Mouse (Mus musculus) spleen, adult 2 months (tissue): ENCODE results near the gene Cd276. TPM values are rescaled to one million over a fixed set of nuclear protein-coding genes. Genes with fewer than 3 reads are reported as not detected.

Source experiments
- DNase-seq, 2 experiments: peaks; one replicate each; pipeline versions ENCODE4 v3.0.0 to v3.0.0-alpha.2; 2012 to 2021; ENCODE audit warnings: low spot score in 2 of 2, low read depth in 1 of 2
- H3K27ac ChIP-seq: fragments of 200-500 bp; 2 replicates; pipeline ENCODE4 v1.5.1; 2012; ENCODE audit warnings: low read length, inconsistent platforms; ENCODE audit not compliant: insufficient read depth
- H3K27me3 ChIP-seq: fragments of 200-500 bp; 2 replicates; pipeline ENCODE4 v1.6.1; 2012; ENCODE audit warnings: mild to moderate bottlenecking, moderate library complexity, low read length, inconsistent platforms; ENCODE audit not compliant: control insufficient read depth, insufficient read depth
- H3K36me3 ChIP-seq: fragments of 200-500 bp; 2 replicates; pipeline ENCODE4 v1.6.1; 2012; ENCODE audit warnings: mild to moderate bottlenecking, low read length, inconsistent platforms; ENCODE audit not compliant: control insufficient read depth, insufficient read depth
- H3K4me1 ChIP-seq: fragments of 200-500 bp; 2 replicates; pipeline ENCODE4 v1.6.1; 2011; ENCODE audit warnings: inconsistent platforms; ENCODE audit not compliant: control insufficient read depth, insufficient read depth, insufficient read length
- H3K4me3 ChIP-seq: fragments of 200-500 bp; 2 replicates; pipeline ENCODE4 v1.5.1; 2011; ENCODE audit warnings: mild to moderate bottlenecking, inconsistent platforms; ENCODE audit not compliant: insufficient read depth, insufficient read length; ENCODE audit errors: extremely low read depth
- CTCF ChIP-seq: fragments of 200-500 bp; IDR thresholded peaks from 2 replicates; pipeline ENCODE4 v1.5.1; 2011; ENCODE audit warnings: mild to moderate bottlenecking, inconsistent platforms; ENCODE audit not compliant: insufficient read depth, insufficient read length, insufficient replicate concordance; ENCODE audit errors: extremely low read depth
- POLR2A ChIP-seq: fragments of 200-500 bp; IDR thresholded peaks from 2 replicates; pipeline ENCODE4 v1.6.1; 2011; ENCODE audit warnings: low read depth, low read length, inconsistent platforms
- WGBS: fragments of 180-500 bp; shearing (Covaris S2); methylation state at CpG from one replicate; pipeline ENCODE4 v1.1.7; 2018; 5-methylcytosine and 5-hydroxymethylcytosine counted together
- polyA plus RNA-seq: library from polyadenylated mRNA; depleted of rRNA; stranded (reverse); fragments of >200 nt; gene quantifications from 2 replicates; pipeline ENCODE4 v1.2.3, GENCODE M21; 2012; rRNA removed

Gene Cd276
- polyA plus RNA-seq: 2.4 and 3.1 TPM in 2 replicates

DNA sequence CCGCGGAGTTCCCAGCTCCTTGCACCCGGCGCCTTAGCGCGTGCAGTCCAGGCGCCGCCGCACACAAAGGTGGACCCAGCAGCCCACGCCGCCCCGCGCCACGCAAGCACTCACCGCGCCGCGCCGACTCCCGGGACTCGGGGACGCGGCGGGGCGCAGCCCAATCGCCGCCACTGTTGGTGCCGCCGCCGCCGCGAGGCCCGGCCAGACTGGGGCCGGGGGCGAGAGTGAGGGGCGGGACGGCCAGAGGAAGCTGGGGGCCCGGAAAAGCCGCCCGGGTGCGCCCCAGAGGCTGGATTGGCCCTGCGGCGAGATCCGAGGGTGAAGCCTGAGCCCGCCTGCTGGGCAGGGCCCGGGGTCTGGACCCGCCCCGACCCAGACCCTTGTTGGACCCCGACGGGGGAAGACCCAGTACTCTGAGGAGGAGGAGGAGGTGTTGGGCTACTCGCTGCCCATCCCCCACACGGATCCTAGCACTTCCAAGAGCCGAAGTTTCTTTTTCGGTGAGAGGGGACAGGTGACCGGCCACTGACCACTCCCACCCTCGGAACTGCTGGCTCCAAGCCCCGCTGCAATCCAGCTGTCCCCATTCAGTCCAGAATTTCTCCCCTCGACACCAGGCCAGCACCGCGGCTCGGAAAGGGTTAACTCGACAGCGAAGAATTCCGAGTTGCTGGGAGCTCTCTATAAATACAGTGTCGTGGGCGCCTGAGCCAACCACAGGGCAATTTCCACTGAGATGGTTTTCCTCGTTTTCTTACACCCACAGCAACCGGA, at the start of gene Cd276:
Cd276 (minus strand) TSS at position 530 of the 777 bp plus-strand sequence.
- Histone ChIP-seq H3K27ac (no peak within 1 kb of the TSS; the same call in 1 of the 2 replicates), H3K36me3 (no peaks in the 10 kb centered on the region), H3K4me1 (peaks cover 8% of the 10 kb centered on the region), H3K4me3 (peak within 1 kb of the TSS; percentile 48; the same call in 1 of the 2 replicates), H3K27me3 (peaks cover 13% of the 10 kb centered on the region)
- WGBS: 1% methylated on average over 67 of the region's 68 CpGs
- TF ChIP-seq CTCF: no peak
- no peak for TF ChIP-seq POLR2A
- DNase-seq: no peak

DNA sequence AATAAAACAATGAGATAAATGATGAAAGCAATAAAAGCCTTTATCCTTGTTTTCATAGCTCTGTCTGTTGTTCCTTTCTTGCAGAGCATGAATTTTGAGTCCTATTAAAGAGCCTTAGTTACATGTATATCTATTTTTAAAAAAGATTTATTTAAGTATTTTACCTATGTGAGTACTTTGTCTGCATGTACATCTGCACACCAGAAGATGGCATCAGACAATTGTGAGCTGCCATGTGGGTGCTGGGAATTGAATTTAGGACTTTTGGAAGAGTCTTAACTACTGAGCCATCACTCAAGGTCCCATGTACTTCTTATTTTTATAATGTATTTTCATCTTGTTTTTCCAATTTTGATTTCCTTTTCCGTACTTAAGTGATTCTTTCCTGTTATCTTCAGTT, 40.1 kb upstream of the Cd276 start:
- Histone ChIP-seq H3K4me3 (no peak overlapping the region), H3K27me3 (no peaks in the 10 kb centered on the region), H3K36me3 (no peaks in the 10 kb centered on the region), H3K27ac (no peak overlapping the region), H3K4me1 (peaks cover 2% of the 10 kb centered on the region; the same call in 1 of the 2 replicates)
- no peak for DNase-seq
- TF ChIP-seq POLR2A (no peak), CTCF (no peak)
- WGBS: 93% methylated on average over 1 of the region's 1 CpGs

DNA sequence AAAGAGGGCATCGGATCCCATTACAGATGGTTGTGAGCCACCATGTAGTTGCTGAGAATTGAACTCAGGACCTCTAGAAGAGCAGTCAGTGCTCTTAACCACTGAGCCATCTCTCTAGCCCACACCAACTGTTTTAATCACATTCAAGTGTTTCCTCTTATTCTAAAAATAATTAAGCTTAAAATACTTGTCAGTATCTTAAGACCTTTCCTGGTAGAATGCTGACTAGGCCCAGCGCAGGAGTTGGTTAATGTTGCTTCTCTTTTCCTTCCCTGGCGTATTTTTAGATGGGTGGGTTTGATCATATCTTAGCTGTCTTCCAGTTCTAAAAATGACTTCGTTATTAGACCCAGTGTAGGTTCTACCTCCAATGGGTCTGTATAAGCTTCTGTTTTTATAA, 33.4 kb upstream of the Cd276 start:
- Histone ChIP-seq H3K36me3 (no peaks in the 10 kb centered on the region), H3K27ac (no peak overlapping the region), H3K4me1 (peaks cover 2% of the 10 kb centered on the region; the same call in 1 of the 2 replicates), H3K27me3 (no peaks in the 10 kb centered on the region), H3K4me3 (no peak overlapping the region)
- TF ChIP-seq POLR2A (no peak), CTCF (no peak)
- no peak for DNase-seq
- WGBS: 44% methylated on average over 4 of the region's 4 CpGs

DNA sequence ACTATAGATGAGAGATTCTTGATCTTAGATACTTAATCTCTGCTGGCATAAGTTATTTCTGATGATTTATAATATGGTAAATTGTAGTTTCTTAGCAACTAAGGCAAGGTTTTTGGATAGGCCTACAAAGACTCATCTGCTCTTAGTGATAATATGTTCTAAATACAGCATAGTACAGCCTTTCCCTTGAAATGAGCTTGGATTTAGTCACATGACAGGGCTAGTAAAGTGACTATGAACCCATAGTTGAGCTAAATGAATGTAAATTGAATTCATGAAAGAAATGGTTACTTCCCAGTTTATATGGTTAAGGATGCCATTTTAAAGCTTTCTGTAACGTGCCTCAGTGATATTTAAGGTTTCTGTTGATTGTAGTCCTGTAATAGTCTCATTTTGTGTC, 29.1 kb upstream of the Cd276 start:
- H3K36me3 ChIP-seq: no peaks in the 10 kb centered on the region
- no peak for DNase-seq
- H3K27me3 ChIP-seq: no peaks in the 10 kb centered on the region
- WGBS: 90% methylated on average over 1 of the region's 1 CpGs
- TF ChIP-seq POLR2A (no peak), CTCF (no peak)
- H3K4me3 ChIP-seq: no peak overlapping the region
- no peak overlapping the region for H3K27ac ChIP-seq
- H3K4me1 ChIP-seq: no peaks in the 10 kb centered on the region; the same call in 1 of the 2 replicates

DNA sequence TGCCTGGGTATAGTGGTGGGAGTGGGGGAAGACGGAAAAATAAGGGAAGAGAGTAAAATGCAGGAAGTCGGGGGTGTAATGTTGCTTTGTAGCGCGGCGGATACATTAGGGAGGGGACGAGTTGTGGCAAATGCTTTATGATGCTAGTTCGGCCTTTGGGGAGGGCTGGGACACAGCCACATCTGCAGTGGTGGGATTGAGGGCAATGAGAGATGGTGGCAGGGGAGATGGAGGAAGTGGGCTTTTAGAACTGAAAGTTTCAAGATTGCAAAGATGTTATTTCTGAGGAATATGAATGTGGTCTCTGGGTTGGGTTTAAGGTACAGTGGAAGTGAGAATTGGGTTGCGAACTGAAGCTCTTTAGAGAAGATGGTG, 28.0 kb upstream of the Cd276 start:
- peak overlapping the region; percentile 91 for H3K4me3 ChIP-seq
- H3K27ac ChIP-seq: peak overlapping the region; percentile 92
- TF ChIP-seq POLR2A (no peak), CTCF (no peak)
- 2% methylated on average over 8 of the region's 8 CpGs for WGBS
- H3K4me1 ChIP-seq: no peaks in the 10 kb centered on the region; the same call in 1 of the 2 replicates
- no peaks in the 10 kb centered on the region for H3K27me3 ChIP-seq
- DNase-seq: peak in 1 of 2 experiments; percentile 19
- H3K36me3 ChIP-seq: no peaks in the 10 kb centered on the region

DNA sequence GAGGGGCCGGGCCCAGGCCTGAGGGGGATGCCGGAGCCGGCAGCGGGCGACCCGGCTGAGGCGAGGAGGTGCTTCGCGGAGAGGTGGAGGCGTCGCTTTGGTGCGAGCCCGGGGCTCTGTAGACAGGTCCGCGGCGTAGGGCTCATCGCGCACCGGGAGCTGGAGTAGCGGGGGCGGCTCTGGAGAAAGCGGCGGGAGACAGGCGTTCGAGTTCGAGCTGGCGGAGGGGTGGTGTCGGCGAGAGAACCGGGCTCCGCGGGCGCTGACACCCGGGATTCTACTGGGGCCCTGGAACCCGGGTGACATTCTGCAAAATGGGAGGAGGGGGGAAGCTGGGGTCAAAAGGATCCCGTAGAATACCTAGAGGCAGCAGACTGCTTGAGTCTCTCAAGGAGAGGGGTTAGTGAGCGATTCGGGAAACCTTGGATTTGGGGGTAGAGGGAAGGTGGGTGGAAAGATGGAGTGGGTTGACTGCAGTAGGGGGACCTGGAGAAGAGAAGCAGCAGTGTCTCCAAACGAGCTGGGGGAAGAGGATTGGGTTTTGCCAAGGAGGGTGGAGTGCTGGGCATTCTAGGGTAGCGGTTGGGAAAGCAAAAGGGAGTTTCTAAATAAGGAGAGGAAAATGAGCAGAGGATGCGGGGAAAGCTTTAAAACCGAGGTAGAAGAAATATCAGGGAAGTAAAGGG, 27.5 kb upstream of the Cd276 start:
- Histone ChIP-seq H3K27me3 (no peaks in the 10 kb centered on the region), H3K4me3 (peak overlapping the region; percentile 91), H3K27ac (peak overlapping the region; percentile 92), H3K36me3 (no peaks in the 10 kb centered on the region), H3K4me1 (no peaks in the 10 kb centered on the region; the same call in 1 of the 2 replicates)
- WGBS: under 1% methylated on average over 42 of the region's 42 CpGs
- peak in 1 of 2 experiments; percentile 47 for DNase-seq
- no peak for TF ChIP-seq POLR2A
- no peak for TF ChIP-seq CTCF

DNA sequence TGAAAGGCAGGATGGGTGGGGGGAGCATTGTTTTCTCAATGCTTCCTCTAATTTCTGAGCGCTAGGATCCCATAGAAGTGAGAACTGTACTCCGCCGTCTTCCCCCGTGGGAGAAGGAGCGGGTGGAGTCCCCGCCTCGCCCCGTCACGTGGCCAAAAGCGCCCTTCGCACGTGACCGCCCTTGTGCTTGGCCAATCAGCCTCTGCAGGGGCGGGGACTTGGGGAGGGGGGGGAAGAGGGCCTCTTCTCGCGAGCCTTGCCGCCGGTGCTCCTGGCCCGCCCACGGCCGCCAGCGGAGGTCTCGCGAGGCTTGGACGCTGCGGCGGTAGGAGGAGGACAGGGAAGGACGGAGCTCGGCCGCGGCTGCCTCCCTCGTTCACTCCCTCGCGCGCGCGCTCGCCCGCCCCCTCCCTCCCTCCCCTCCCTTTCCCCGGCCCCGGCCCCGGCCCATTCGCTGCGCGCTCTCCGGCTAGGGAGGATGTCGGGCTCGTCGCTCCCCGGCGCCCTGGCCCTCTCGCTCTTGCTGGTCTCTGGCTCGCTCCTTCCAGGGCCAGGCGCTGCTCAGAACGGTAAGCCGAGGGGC, 26.8 kb upstream of the Cd276 start, which contains the start of gene Nptn:
Nptn (plus strand) TSS at position 283 of the 583 bp plus-strand sequence.
- Histone ChIP-seq H3K27me3 (no peaks in the 10 kb centered on the region), H3K4me3 (peak within 1 kb of the TSS; percentile 91), H3K36me3 (no peaks in the 10 kb centered on the region), H3K4me1 (no peaks in the 10 kb centered on the region; the same call in 1 of the 2 replicates), H3K27ac (peak within 1 kb of the TSS; percentile 92)
- no peak for TF ChIP-seq CTCF
- peak; percentile 86 for TF ChIP-seq POLR2A
- DNase-seq: peak; percentile 96 to 97
- WGBS: under 1% methylated on average over 36 of the region's 56 CpGs
